Mouse (Mus musculus): Measurements from ENCODE around the gene Yes1. TPM values are rescaled to one million over a fixed set of nuclear protein-coding genes. Genes with fewer than 3 reads are reported as not detected.
A peak's percentile ranks its signal among the peaks of the same experiment; 100 is the strongest.

Gene Yes1
- total RNA-seq (2021) = 10 to 100 TPM; 12.5 to 13.6 TPM
- long read RNA-seq, experiment 1, full-length matches to known transcripts = 10 of 12 reads
- long read RNA-seq, experiment 1, partial matches to known transcripts = 0 of 12 reads
- long read RNA-seq, experiment 1, other reads (novel, unspliced or antisense) = 2 of 12 reads
- long read RNA-seq, experiment 2, full-length matches to known transcripts = 17 of 19 reads
- long read RNA-seq, experiment 2, partial matches to known transcripts = 0 of 19 reads
- long read RNA-seq, experiment 2, other reads (novel, unspliced or antisense) = 2 of 19 reads

- Histone ChIP-seq H3K27ac (peak within 1 kb of the TSS; percentile 83), H3K4me3 (peak within 1 kb of the TSS; percentile 81)
- intact Hi-C loops (cut with DNase I) = loop anchor here (5.0 kb wide), 1 partner anchor 101 kb away; no protein-coding TSS in a partner anchor
- peak; percentile 69 to 73 for DNase-seq (ENCODE audit: extremely low spot score in 1 of 2, low spot score in 2 of 2)
- TF ChIP-seq CTCF (IDR thresholded peaks at IDR 0.05) = no peak
Observed at GRCm38 (mm10) chr5:32610801-32611340, at the start of gene Yes1. Gene Yes1 (plus strand): TSS chr5:32611171.

- Histone ChIP-seq H3K27ac (no peak overlapping the region), H3K4me3 (no peak overlapping the region)
- intact Hi-C loops (cut with DNase I) = no loop called here
- DNase-seq (ENCODE audit: extremely low spot score in 1 of 2, low spot score in 2 of 2) = no peak
- no peak for TF ChIP-seq CTCF (IDR thresholded peaks at IDR 0.05)
Observed at GRCm38 (mm10) chr5:32564697-32565096, 46.3 kb upstream of the Yes1 start.

GRCm38 (mm10) chr5:32571802-32572201 lies 39.2 kb upstream of the Yes1 start:
- intact Hi-C loops (cut with DNase I) = no loop called here
- no peak overlapping the region for H3K27ac ChIP-seq
- TF ChIP-seq CTCF (IDR thresholded peaks at IDR 0.05) = no peak; the same call in 1 of the 2 replicates
- no peak overlapping the region for H3K4me3 ChIP-seq
- DNase-seq (ENCODE audit: extremely low spot score in 1 of 2, low spot score in 2 of 2) = no peak

- H3K27ac ChIP-seq = no peak overlapping the region
- peak; percentile 50 to 55 for DNase-seq (ENCODE audit: extremely low spot score in 1 of 2, low spot score in 2 of 2)
- peak; percentile 73 for TF ChIP-seq CTCF (IDR thresholded peaks at IDR 0.05)
- H3K4me3 ChIP-seq = no peak overlapping the region
- intact Hi-C loops (cut with DNase I) = loop anchor here (1.0 kb wide), 1 partner anchor 69 kb away; no protein-coding TSS in a partner anchor
Observed at GRCm38 (mm10) chr5:32588136-32588535, 22.8 kb upstream of the Yes1 start.

GRCm38 (mm10) chr5:32593793-32594192 lies 17.2 kb upstream of the Yes1 start:
- H3K27ac ChIP-seq = no peak overlapping the region
- no peak overlapping the region for H3K4me3 ChIP-seq
- intact Hi-C loops (cut with DNase I) = loop anchor here (1.0 to 5.0 kb wide), 2 partner anchors 64 to 114 kb away; no protein-coding TSS in a partner anchor
- TF ChIP-seq CTCF (IDR thresholded peaks at IDR 0.05) = peak; percentile 82
- DNase-seq (ENCODE audit: extremely low spot score in 1 of 2, low spot score in 2 of 2) = no peak

GRCm38 (mm10) chr5:32594358-32594757 lies 16.6 kb upstream of the Yes1 start:
- Histone ChIP-seq H3K4me3 (no peak overlapping the region), H3K27ac (no peak overlapping the region)
- intact Hi-C loops (cut with DNase I) = loop anchor here (1.0 to 5.0 kb wide), 2 partner anchors 63 to 113 kb away; no protein-coding TSS in a partner anchor
- no peak for TF ChIP-seq CTCF (IDR thresholded peaks at IDR 0.05)
- no peak for DNase-seq (ENCODE audit: extremely low spot score in 1 of 2, low spot score in 2 of 2)

GRCm38 (mm10) chr5:32605911-32606310 lies 5.1 kb upstream of the Yes1 start:
- Histone ChIP-seq H3K27ac (no peak overlapping the region), H3K4me3 (no peak overlapping the region)
- intact Hi-C loops (cut with DNase I) = no loop called here
- no peak for TF ChIP-seq CTCF (IDR thresholded peaks at IDR 0.05)
- no peak for DNase-seq (ENCODE audit: extremely low spot score in 1 of 2, low spot score in 2 of 2)

GRCm38 (mm10) chr5:32607776-32608355 lies 3.1 kb upstream of the Yes1 start:
- no peak overlapping the region for H3K4me3 ChIP-seq
- H3K27ac ChIP-seq = no peak overlapping the region
- no peak for DNase-seq (ENCODE audit: extremely low spot score in 1 of 2, low spot score in 2 of 2)
- intact Hi-C loops (cut with DNase I) = no loop called here
- TF ChIP-seq CTCF (IDR thresholded peaks at IDR 0.05) = no peak

GRCm38 (mm10) chr5:32608516-32608915 lies 2.5 kb upstream of the Yes1 start:
- intact Hi-C loops (cut with DNase I) = no loop called here
- DNase-seq (ENCODE audit: extremely low spot score in 1 of 2, low spot score in 2 of 2) = no peak
- TF ChIP-seq CTCF (IDR thresholded peaks at IDR 0.05) = no peak
- H3K27ac ChIP-seq = no peak overlapping the region
- no peak overlapping the region for H3K4me3 ChIP-seq

GRCm38 (mm10) chr5:32610064-32610800 lies 739 bp upstream of the Yes1 start:
- intact Hi-C loops (cut with DNase I) = loop anchor here (5.0 kb wide), 1 partner anchor 102 kb away; no protein-coding TSS in a partner anchor
- no peak for TF ChIP-seq CTCF (IDR thresholded peaks at IDR 0.05)
- no peak for DNase-seq (ENCODE audit: extremely low spot score in 1 of 2, low spot score in 2 of 2)
- Histone ChIP-seq H3K4me3 (peak overlapping the region; percentile 81), H3K27ac (peak overlapping the region; percentile 83)

- peak; percentile 19 to 35 for DNase-seq (ENCODE audit: extremely low spot score in 1 of 2, low spot score in 2 of 2)
- intact Hi-C loops (cut with DNase I) = loop anchor here (5.0 kb wide), 1 partner anchor 101 kb away; no protein-coding TSS in a partner anchor
Observed at GRCm38 (mm10) chr5:32611341-32611961, 480 bp downstream of the Yes1 start.

More at GRCm38 (mm10) chr5:32611341-32611961, 480 bp downstream of the Yes1 start:
- no peak for TF ChIP-seq CTCF (IDR thresholded peaks at IDR 0.05)
- Histone ChIP-seq H3K4me3 (peak overlapping the region; percentile 81), H3K27ac (peak overlapping the region; percentile 83)
